Mouse (Mus musculus) small intestine, adult 2 months (tissue): ENCODE measurements around the gene Pwwp2a. TPM values are rescaled to one million over a fixed set of nuclear protein-coding genes. Genes with fewer than 3 reads are reported as not detected.

Experiments
- H3K27ac ChIP-seq: fragments of 200-500 bp; 2 replicates; pipeline ENCODE4 v1.5.1; 2012; ENCODE audit warnings: low read depth, low read length, control low read depth, inconsistent platforms; ENCODE audit not compliant: insufficient read depth
- H3K27me3 ChIP-seq: fragments of 200-500 bp; 2 replicates; pipeline ENCODE4 v1.6.1; 2012; ENCODE audit warnings: mild to moderate bottlenecking, moderate library complexity, low read length, inconsistent platforms; ENCODE audit not compliant: control insufficient read depth, insufficient read depth
- H3K36me3 ChIP-seq: fragments of 200-500 bp; 2 replicates; pipeline ENCODE4 v1.6.1; 2012; ENCODE audit warnings: mild to moderate bottlenecking, low read length, control low read depth, inconsistent platforms; ENCODE audit not compliant: control insufficient read depth, insufficient read depth
- H3K4me1 ChIP-seq: fragments of 200-500 bp; 2 replicates; pipeline ENCODE4 v1.6.1; 2012; ENCODE audit warnings: low read length, inconsistent platforms, mixed read lengths; ENCODE audit not compliant: control insufficient read depth, insufficient read depth, insufficient read length
- H3K4me3 ChIP-seq: fragments of 200-500 bp; 2 replicates; pipeline ENCODE4 v1.5.1; 2012; ENCODE audit warnings: low read depth, mild to moderate bottlenecking, control low read depth, inconsistent platforms, low read length, moderate library complexity
- CTCF ChIP-seq: fragments of 200-500 bp; IDR thresholded peaks from 2 replicates; pipeline ENCODE4 v1.5.1; 2012; ENCODE audit warnings: low read depth, mild to moderate bottlenecking, control low read depth, inconsistent platforms, low read length, moderate library complexity, mixed read lengths; ENCODE audit not compliant: insufficient replicate concordance, insufficient read length; ENCODE audit errors: extremely low read depth
- POLR2A ChIP-seq: fragments of 200-500 bp; IDR thresholded peaks from 2 replicates; pipeline ENCODE4 v1.6.1; 2012; ENCODE audit warnings: low read depth, mild to moderate bottlenecking, control low read depth, inconsistent platforms, low read length, moderate library complexity
- WGBS: fragments of 180-500 bp; shearing (Covaris S2); methylation state at CpG from one replicate; pipeline ENCODE4 v1.1.7; 2018; 5-methylcytosine and 5-hydroxymethylcytosine counted together
- polyA plus RNA-seq: library from polyadenylated mRNA; depleted of rRNA; stranded (reverse); fragments of >200 nt; gene quantifications from 2 replicates; pipeline ENCODE4 v1.2.3, GENCODE M21; 2012; rRNA removed

Gene Pwwp2a
- polyA plus RNA-seq = 4.2 and 10.1 TPM in 2 replicates

- H3K36me3 ChIP-seq = no peaks in the 10 kb centered on the region; the same call in none of the 2 replicates
- peak within 1 kb of the TSS; percentile 71 for H3K4me3 ChIP-seq
- H3K4me1 ChIP-seq = peaks cover 4% of the 10 kb centered on the region; the same call in 1 of the 2 replicates
- WGBS = under 1% methylated on average over 77 of the region's 87 CpGs
- no peaks in the 10 kb centered on the region for H3K27me3 ChIP-seq
- peak within 1 kb of the TSS; percentile 62 for H3K27ac ChIP-seq
- TF ChIP-seq POLR2A (peak; percentile 61), CTCF (no peak)
These were observed at the start of gene Pwwp2a for GRCm38 (mm10) chr11:43681472-43682414. Gene Pwwp2a, plus strand, starts transcription at chr11:43681998.

DNA sequence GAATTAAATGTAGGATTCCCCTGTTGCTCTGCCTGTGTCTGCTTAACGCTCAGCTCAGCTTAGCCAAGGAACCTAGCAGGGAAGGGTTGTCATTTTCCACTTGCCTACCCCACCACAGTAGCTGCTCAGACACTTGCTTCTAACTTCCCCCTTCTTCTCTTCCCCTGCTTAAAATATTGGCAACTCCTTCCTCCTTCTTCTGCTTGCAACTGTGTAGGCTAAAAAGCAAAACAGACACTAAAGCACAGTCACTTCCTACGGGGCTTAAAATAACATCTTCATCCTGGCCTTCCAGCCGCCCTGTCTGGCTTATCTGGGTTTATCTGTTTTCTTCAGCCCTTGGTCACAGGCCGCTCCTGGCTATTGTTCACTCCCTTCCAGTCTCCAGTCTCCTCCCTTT, 49.2 kb upstream of the Pwwp2a start:
- H3K27me3 ChIP-seq = no peaks in the 10 kb centered on the region
- no peak overlapping the region for H3K27ac ChIP-seq
- H3K4me1 ChIP-seq = peaks cover 14% of the 10 kb centered on the region
- no peak overlapping the region for H3K4me3 ChIP-seq
- 39% methylated on average over 4 of the region's 4 CpGs for WGBS
- TF ChIP-seq CTCF = no peak
- no peak for TF ChIP-seq POLR2A
- no peaks in the 10 kb centered on the region for H3K36me3 ChIP-seq

GRCm38 (mm10) chr11:43633165-43633564, 48.6 kb upstream of the Pwwp2a start:
- 73% methylated on average over 6 of the region's 6 CpGs for WGBS
- TF ChIP-seq POLR2A (no peak), CTCF (no peak)
- Histone ChIP-seq H3K27ac (no peak overlapping the region), H3K4me3 (no peak overlapping the region), H3K27me3 (no peaks in the 10 kb centered on the region), H3K36me3 (no peaks in the 10 kb centered on the region), H3K4me1 (peaks cover 14% of the 10 kb centered on the region)

DNA sequence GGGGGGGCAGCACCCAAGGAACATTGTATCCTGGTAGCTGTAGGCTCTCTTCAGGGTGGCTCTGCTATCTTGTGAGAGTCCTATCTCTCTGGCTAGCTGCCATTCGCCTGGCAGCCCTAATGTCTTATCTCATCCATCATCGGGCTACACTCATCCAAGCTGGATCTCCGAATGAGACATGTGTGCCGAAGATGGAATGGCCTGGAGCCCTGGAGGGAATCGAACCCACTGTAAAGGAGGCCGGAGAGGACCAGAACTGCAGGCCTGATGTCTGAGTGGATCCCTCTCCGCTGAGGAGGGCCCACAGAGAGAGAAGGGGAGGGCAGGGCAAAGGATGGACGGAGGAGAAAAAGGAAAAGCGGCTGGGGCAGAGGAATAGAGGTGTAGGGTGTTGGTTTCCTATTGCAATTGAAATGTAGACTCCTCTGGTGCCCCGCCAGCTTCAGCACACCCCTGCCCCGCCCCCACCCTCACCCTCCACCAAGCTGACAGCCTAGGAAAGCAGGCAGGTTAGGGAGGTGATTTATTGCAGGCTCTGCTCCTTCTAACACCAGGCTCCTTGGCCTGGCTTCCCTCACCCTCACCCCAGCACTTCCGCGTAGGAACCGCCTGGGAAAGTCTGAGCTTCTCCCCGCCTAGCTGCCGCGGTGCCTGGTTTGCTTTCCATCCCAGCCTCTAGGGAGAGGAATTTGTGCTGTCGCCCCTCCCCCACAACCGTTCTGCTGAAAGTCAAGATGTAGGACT, 48.0 kb upstream of the Pwwp2a start:
- WGBS = 7% methylated on average over 19 of the region's 19 CpGs
- H3K4me3 ChIP-seq = peak overlapping the region; percentile 10; the same call in 1 of the 2 replicates
- no peak overlapping the region for H3K27ac ChIP-seq
- no peaks in the 10 kb centered on the region for H3K36me3 ChIP-seq
- no peaks in the 10 kb centered on the region for H3K27me3 ChIP-seq
- H3K4me1 ChIP-seq = peaks cover 14% of the 10 kb centered on the region
- no peak for TF ChIP-seq POLR2A
- no peak for TF ChIP-seq CTCF

GRCm38 (mm10) chr11:43636761-43637160, 45.0 kb upstream of the Pwwp2a start:
- no peaks in the 10 kb centered on the region for H3K36me3 ChIP-seq
- H3K4me3 ChIP-seq = no peak overlapping the region
- TF ChIP-seq CTCF (no peak), POLR2A (no peak)
- no peaks in the 10 kb centered on the region for H3K27me3 ChIP-seq
- H3K4me1 ChIP-seq = peaks cover 9% of the 10 kb centered on the region
- no peak overlapping the region for H3K27ac ChIP-seq
- WGBS = 72% methylated on average over 4 of the region's 4 CpGs

DNA sequence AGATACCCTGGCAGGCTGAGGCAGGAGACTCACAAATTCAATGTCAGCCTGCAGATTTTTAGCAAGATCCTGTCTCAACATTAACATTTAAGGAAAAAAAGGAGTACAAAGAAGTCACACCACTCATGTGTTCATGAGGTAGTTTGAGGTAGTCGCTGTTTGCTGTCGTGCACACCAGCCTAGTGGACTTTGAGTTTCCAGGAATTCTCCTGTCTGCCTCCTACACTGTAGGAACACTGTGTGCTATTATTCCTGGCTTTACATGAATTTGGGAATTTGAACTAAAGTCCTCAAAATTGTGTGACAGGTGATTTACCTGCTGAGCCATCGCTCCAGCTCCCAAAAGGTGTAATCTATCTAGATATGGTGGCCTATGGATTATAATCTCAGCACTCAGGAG, 43.3 kb upstream of the Pwwp2a start:
- Histone ChIP-seq H3K4me1 (peaks cover 2% of the 10 kb centered on the region; the same call in 1 of the 2 replicates), H3K4me3 (no peak overlapping the region), H3K27ac (no peak overlapping the region), H3K27me3 (no peaks in the 10 kb centered on the region), H3K36me3 (no peaks in the 10 kb centered on the region)
- 86% methylated on average over 3 of the region's 3 CpGs for WGBS
- TF ChIP-seq CTCF = no peak
- no peak for TF ChIP-seq POLR2A

GRCm38 (mm10) chr11:43643180-43643591, 38.6 kb upstream of the Pwwp2a start:
- 2% methylated on average over 2 of the region's 2 CpGs for WGBS
- H3K27ac ChIP-seq = no peak overlapping the region
- H3K4me1 ChIP-seq = no peaks in the 10 kb centered on the region
- H3K4me3 ChIP-seq = no peak overlapping the region
- TF ChIP-seq CTCF (no peak), POLR2A (no peak)
- H3K27me3 ChIP-seq = no peaks in the 10 kb centered on the region
- H3K36me3 ChIP-seq = no peaks in the 10 kb centered on the region
